Mouse (Mus musculus) MEL (cell line): ENCODE measurements around the gene Slc28a2.

Source experiments
- CHD1 ChIP-seq: IDR thresholded peaks from 2 replicates; pipeline ENCODE4 v1.6.1; 2012; ENCODE audit warnings: low read depth, mild to moderate bottlenecking, inconsistent platforms, low read length, improper control_type of control experiment
- CHD2 ChIP-seq: IDR thresholded peaks from 2 replicates; pipeline ENCODE4 v1.6.1; 2011; ENCODE audit warnings: low read length, improper control_type of control experiment
- CTCF ChIP-seq, 3 experiments: IDR thresholded peaks in 2 of 3; conservative IDR thresholded peaks in 1 of 3; 2 replicates each; pipeline ENCODE4 v1.5.1; 2011 to 2012; ENCODE audit warnings: low read length in 3 of 3, low read depth in 2 of 3, mild to moderate bottlenecking in 2 of 3, improper control_type of control experiment in 1 of 3, inconsistent platforms in 1 of 3, mixed read lengths in 1 of 3, moderate library complexity in 1 of 3; ENCODE audit not compliant: control insufficient read depth in 1 of 3, insufficient read depth in 1 of 3, poor library complexity in 1 of 3, severe bottlenecking in 1 of 3
- EP300 ChIP-seq, 2 experiments: IDR thresholded peaks; 2 replicates each; pipeline ENCODE4 v1.6.1; 2011; ENCODE audit warnings: improper control_type of control experiment in 2 of 2, low read length in 2 of 2, low read depth in 1 of 2, mild to moderate bottlenecking in 1 of 2
- GATA1 ChIP-seq: IDR thresholded peaks from 2 replicates; pipeline ENCODE4 v1.6.1; 2011; ENCODE audit warnings: low read depth, low read length, improper control_type of control experiment
- NRF1 ChIP-seq: IDR thresholded peaks from 2 replicates; pipeline ENCODE4 v1.6.1; 2014; ENCODE audit warnings: low read depth, mild to moderate bottlenecking, inconsistent platforms, low read length, improper control_type of control experiment, moderate library complexity; ENCODE audit not compliant: poor library complexity, insufficient read depth, severe bottlenecking
- USF1 ChIP-seq: IDR thresholded peaks from 2 replicates; pipeline ENCODE4 v1.6.1; 2014; ENCODE audit warnings: low read depth, mild to moderate bottlenecking, inconsistent platforms, low read length, improper control_type of control experiment, moderate library complexity
- ZC3H11A ChIP-seq: IDR thresholded peaks from 2 replicates; pipeline ENCODE4 v1.6.1; 2012; ENCODE audit warnings: low read depth, mild to moderate bottlenecking, inconsistent platforms, low read length, improper control_type of control experiment

DNA sequence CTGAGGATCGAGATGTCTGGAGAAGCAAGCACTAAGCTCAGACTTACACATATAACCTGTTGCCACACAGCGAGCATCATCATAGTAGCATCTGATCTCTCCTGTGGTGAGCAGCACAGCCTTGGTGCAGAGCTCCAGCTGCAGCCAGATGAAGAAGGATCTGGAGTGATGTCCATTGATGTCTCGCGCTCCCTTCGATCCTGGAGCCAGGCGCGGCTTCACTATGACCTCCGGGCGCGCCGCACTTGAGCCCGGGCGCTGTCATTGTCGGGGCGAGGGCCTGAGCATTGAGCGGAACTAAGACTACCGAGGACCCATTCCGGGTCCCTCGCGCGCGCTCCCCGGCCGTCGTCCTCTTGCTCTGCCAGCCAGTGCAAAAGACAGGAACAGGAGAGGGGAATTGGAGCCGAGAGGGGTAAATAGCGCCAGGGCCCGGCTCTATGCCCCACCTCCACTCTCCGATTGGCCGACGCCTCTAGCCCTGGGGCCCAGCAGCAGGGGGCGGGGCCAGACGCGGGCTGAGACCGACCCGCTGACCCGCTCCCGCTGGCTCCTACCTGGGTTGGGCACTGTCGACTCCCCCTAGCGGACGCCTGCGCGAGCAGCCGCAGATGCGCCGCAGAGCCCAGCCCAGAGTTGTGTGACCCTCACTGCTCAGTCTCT lies 41.2 kb downstream of the Slc28a2 start:
- TF ChIP-seq CTCF (IDR thresholded peaks at IDR 0.05 in 2 of 3, conservative IDR thresholded peaks at IDR 0.05 in 1 of 3; ENCODE audit: control insufficient read depth in 1 of 3, insufficient read depth in 1 of 3, low read depth in 2 of 3, low read length in 3 of 3, poor library complexity in 1 of 3, severe bottlenecking in 1 of 3) (no peak; a peak in 1 of 6 replicates), CHD2 (no peak), EP300 (IDR thresholded peaks at IDR 0.05; ENCODE audit: low read depth in 1 of 2, low read length in 2 of 2) (no peak), CHD1 (no peak), ZC3H11A (no peak), NRF1 (no peak), USF1 (no peak), GATA1 (no peak)
